Mouse (Mus musculus) spleen, adult 2 months (tissue): ENCODE data around the gene Gfod1. TPM values are rescaled to one million over a fixed set of nuclear protein-coding genes. Genes with fewer than 3 reads are reported as not detected.
A peak's percentile ranks its signal among the peaks of the same experiment; 100 is the strongest.

Experiments
- DNase-seq, 2 experiments: peaks; one replicate each; pipeline versions ENCODE4 v3.0.0 to v3.0.0-alpha.2; 2012 to 2021; ENCODE audit warnings: low spot score in 2 of 2, low read depth in 1 of 2
- H3K27ac ChIP-seq: fragments of 200-500 bp; 2 replicates; pipeline ENCODE4 v1.5.1; 2012; ENCODE audit warnings: low read length, inconsistent platforms; ENCODE audit not compliant: insufficient read depth
- H3K27me3 ChIP-seq: fragments of 200-500 bp; 2 replicates; pipeline ENCODE4 v1.6.1; 2012; ENCODE audit warnings: mild to moderate bottlenecking, moderate library complexity, low read length, inconsistent platforms; ENCODE audit not compliant: control insufficient read depth, insufficient read depth
- H3K36me3 ChIP-seq: fragments of 200-500 bp; 2 replicates; pipeline ENCODE4 v1.6.1; 2012; ENCODE audit warnings: mild to moderate bottlenecking, low read length, inconsistent platforms; ENCODE audit not compliant: control insufficient read depth, insufficient read depth
- H3K4me1 ChIP-seq: fragments of 200-500 bp; 2 replicates; pipeline ENCODE4 v1.6.1; 2011; ENCODE audit warnings: inconsistent platforms; ENCODE audit not compliant: control insufficient read depth, insufficient read depth, insufficient read length
- H3K4me3 ChIP-seq: fragments of 200-500 bp; 2 replicates; pipeline ENCODE4 v1.5.1; 2011; ENCODE audit warnings: mild to moderate bottlenecking, inconsistent platforms; ENCODE audit not compliant: insufficient read depth, insufficient read length; ENCODE audit errors: extremely low read depth
- CTCF ChIP-seq: fragments of 200-500 bp; IDR thresholded peaks from 2 replicates; pipeline ENCODE4 v1.5.1; 2011; ENCODE audit warnings: mild to moderate bottlenecking, inconsistent platforms; ENCODE audit not compliant: insufficient read depth, insufficient read length, insufficient replicate concordance; ENCODE audit errors: extremely low read depth
- POLR2A ChIP-seq: fragments of 200-500 bp; IDR thresholded peaks from 2 replicates; pipeline ENCODE4 v1.6.1; 2011; ENCODE audit warnings: low read depth, low read length, inconsistent platforms
- WGBS: fragments of 180-500 bp; shearing (Covaris S2); methylation state at CpG from one replicate; pipeline ENCODE4 v1.1.7; 2018; 5-methylcytosine and 5-hydroxymethylcytosine counted together
- polyA plus RNA-seq: library from polyadenylated mRNA; depleted of rRNA; stranded (reverse); fragments of >200 nt; gene quantifications from 2 replicates; pipeline ENCODE4 v1.2.3, GENCODE M21; 2012

The Gfod1 gene
- polyA plus RNA-seq, 1 experiment, result 2.8 TPM

DNA sequence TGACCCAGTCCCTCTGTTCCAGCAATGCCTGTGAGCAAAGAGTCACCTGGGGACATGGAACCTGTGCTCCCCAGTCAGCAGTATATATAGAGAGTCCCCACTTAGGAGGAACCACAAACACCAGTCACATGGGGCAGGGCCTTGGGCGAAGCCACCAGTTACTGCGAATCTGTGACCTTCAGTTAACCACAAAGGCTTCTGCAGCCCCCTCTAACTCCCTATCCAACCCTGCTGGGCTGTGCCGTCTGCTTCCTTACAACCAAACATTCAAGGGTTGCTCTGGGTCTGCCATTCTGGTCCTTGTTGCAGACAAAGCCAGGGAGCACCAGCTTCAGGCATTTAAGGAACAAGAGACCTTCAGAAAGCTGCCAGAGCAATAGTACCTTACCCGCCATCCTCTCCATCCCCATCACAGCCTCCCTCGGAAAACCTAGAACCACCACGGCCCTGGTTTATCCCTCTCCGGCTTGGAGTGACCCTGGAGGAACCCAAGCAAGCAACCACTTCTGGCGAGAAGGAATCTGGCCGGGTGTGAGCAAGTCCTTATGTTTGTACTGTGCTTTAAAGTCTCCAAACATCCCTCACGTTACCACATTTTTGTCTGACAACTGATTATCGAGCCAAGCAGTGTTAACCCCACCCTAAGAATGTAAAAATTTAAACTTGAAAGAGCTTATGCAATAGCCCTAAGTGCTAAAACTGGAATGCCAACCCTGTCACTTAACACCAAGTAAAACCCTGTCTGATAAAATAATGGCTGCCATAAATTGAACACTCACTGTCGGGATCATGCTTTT, 32.7 kb upstream of the Gfod1 start:
- Histone ChIP-seq H3K36me3 (no peaks in the 10 kb centered on the region), H3K4me1 (no peaks in the 10 kb centered on the region), H3K4me3 (no peak overlapping the region), H3K27ac (no peak overlapping the region), H3K27me3 (no peaks in the 10 kb centered on the region)
- 66% methylated on average over 12 of the region's 12 CpGs for WGBS
- DNase-seq, result no peak
- TF ChIP-seq POLR2A, result no peak
- TF ChIP-seq CTCF, result no peak

- no peak for TF ChIP-seq POLR2A
Measured at GRCm38 (mm10) chr13:43332591-43332990, 28.6 kb upstream of the Gfod1 start.

DNA sequence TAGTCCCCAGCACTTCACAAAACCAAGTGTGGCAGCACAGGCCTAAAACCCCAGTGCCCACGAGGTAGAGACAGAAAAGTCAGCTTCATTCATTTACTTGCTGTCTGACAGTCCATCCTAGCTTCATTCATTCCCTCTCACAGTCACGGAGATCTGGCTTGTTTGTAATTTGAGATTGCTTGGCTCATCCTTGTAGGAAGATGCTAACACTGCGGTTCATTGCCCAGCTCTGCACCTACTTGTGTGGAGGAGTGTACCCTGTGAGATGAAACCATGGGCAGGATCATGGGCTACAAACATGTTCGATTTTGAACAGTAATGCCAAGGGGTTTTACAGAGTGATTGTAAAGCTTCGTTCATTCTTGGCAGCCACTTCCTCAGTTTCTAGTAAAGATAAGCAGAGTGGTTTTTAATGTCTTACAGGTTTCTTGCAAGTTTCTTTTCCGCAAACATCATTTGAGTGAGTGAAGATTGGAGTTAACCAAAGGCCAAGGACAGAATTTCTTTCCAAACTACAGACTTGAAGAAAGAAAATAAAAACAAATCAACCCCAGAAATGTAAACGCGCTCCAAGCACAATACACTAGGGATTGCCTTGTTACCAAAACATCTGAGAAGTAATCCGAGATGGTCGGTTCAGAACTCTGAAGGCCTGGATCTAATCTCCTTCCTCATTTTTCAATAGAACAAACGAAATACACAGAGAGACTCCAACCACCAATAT, 27.9 kb upstream of the Gfod1 start:
- Histone ChIP-seq H3K4me1 (no peaks in the 10 kb centered on the region), H3K36me3 (no peaks in the 10 kb centered on the region), H3K4me3 (no peak overlapping the region), H3K27ac (no peak overlapping the region), H3K27me3 (no peaks in the 10 kb centered on the region)
- 60% methylated on average over 11 of the region's 11 CpGs for WGBS
- no peak for DNase-seq
- TF ChIP-seq POLR2A, result no peak

More at GRCm38 (mm10) chr13:43332591-43332990, 28.6 kb upstream of the Gfod1 start:
- no peaks in the 10 kb centered on the region for H3K36me3 ChIP-seq
- 64% methylated on average over 7 of the region's 7 CpGs for WGBS
- no peaks in the 10 kb centered on the region for H3K4me1 ChIP-seq
- peak; percentile 4 to 10 for DNase-seq
- no peak overlapping the region for H3K27ac ChIP-seq
- no peaks in the 10 kb centered on the region for H3K27me3 ChIP-seq
- H3K4me3 ChIP-seq, result no peak overlapping the region

DNA sequence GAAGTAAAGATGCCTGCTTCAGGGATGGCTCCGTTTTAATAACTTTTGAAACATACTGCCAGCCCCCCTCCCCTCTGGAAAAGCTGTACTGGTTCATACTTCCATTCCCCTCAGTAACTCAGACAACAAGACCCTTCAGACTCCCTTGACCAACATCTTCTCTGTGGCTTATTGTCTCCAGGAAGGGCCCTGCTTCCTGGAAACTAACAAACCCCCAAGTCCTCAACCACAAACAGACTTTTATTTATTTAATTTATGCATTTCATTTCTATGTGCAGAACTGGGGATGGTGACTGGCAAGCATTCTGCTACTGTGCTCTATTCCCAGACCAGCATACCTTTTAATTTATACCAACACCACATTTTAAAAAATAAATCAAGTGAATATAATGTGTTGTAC, 21.5 kb upstream of the Gfod1 start:
- 24% methylated on average over 1 of the region's 1 CpGs for WGBS
- H3K27ac ChIP-seq, result no peak overlapping the region
- H3K36me3 ChIP-seq, result no peaks in the 10 kb centered on the region
- H3K4me3 ChIP-seq, result no peak overlapping the region
- no peak for DNase-seq
- TF ChIP-seq CTCF (no peak), POLR2A (no peak)
- no peaks in the 10 kb centered on the region for H3K4me1 ChIP-seq
- no peaks in the 10 kb centered on the region for H3K27me3 ChIP-seq

GRCm38 (mm10) chr13:43321492-43321891, 17.5 kb upstream of the Gfod1 start:
- no peak overlapping the region for H3K4me3 ChIP-seq
- no peak for TF ChIP-seq POLR2A
- no peak for TF ChIP-seq CTCF
- DNase-seq, result no peak
- H3K4me1 ChIP-seq, result no peaks in the 10 kb centered on the region
- H3K27me3 ChIP-seq, result no peaks in the 10 kb centered on the region
- 86% methylated on average over 2 of the region's 2 CpGs for WGBS
- H3K36me3 ChIP-seq, result no peaks in the 10 kb centered on the region
- no peak overlapping the region for H3K27ac ChIP-seq

DNA sequence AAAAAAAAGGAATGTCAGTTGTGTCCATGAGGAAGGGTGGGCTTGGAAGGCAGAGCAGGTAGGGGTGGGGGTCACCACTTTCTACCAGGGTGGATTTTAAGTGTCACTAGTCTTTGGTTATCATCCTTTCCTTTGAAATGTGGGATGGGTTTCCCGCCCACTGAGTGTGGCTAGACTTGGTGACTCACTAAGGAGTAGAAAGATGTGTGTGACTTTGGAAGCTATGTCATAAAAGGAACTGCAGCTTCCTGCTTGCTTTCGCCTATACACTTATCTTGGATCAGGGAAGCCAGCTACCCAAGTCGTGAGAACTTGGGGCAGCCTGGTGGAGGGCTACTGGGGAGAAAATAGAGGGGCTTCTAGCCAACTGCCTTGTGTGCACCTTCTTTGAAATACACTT, 15.4 kb upstream of the Gfod1 start:
- no peaks in the 10 kb centered on the region for H3K4me1 ChIP-seq
- TF ChIP-seq POLR2A (no peak), CTCF (no peak)

DNA sequence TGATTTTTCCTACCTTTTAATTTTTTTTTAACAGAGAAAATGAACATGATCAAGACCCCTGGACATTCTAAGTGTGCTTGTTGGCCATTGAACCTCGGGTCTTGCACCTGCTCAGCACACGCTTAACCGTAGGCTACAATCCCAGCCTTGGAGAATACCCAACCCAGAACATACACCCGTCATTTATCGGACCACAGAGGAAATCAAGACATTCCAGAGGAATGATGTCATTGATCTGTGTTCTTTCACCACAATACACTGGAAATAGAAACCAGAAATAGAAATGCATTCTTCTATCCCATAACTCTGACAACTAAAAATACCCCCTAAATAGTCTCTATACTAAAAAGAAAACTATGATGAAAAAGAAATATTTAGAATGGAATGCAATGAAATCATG, 13.4 kb upstream of the Gfod1 start:
- no peaks in the 10 kb centered on the region for H3K36me3 ChIP-seq
- 88% methylated on average over 5 of the region's 5 CpGs for WGBS
- H3K4me1 ChIP-seq, result no peaks in the 10 kb centered on the region
- no peak overlapping the region for H3K4me3 ChIP-seq
- no peaks in the 10 kb centered on the region for H3K27me3 ChIP-seq
- no peak for DNase-seq
- H3K27ac ChIP-seq, result no peak overlapping the region
- TF ChIP-seq POLR2A (no peak), CTCF (no peak)

More for the DNA sequence above, 15.4 kb upstream of the Gfod1 start:
- 49% methylated on average over 3 of the region's 3 CpGs for WGBS
- H3K27ac ChIP-seq, result no peak overlapping the region
- no peaks in the 10 kb centered on the region for H3K36me3 ChIP-seq
- H3K4me3 ChIP-seq, result no peak overlapping the region
- no peak for DNase-seq
- H3K27me3 ChIP-seq, result no peaks in the 10 kb centered on the region
